Mouse (Mus musculus): Measurements from ENCODE around the gene Cep112.

Gene Cep112

GRCm38 (mm10) chr11:108425592-108425921 is 565 bp downstream of the Cep112 start:
- H3K36me3 ChIP-seq (ENCODE audit: insufficient read depth, low read length) = no peaks in the 10 kb centered on the region
- H3K4me1 ChIP-seq (replicated peaks; ENCODE audit: low read depth, low read length) = peaks cover 43% of the 10 kb centered on the region
- H3K9me3 ChIP-seq (ENCODE audit: low read length) = no peaks in the 10 kb centered on the region
- H3K4me3 ChIP-seq (replicated peaks; ENCODE audit: low read length) = peak overlapping the region; percentile 87
- H3K27me3 ChIP-seq (ENCODE audit: insufficient read depth, low read length) = peaks cover 8% of the 10 kb centered on the region; the same call in 1 of the 2 replicates
- TF ChIP-seq POU5F1 (IDR thresholded peaks at IDR 0.05; ENCODE audit: borderline replicate concordance, low read length) = no peak
- TF ChIP-seq NANOG (IDR thresholded peaks at IDR 0.05; ENCODE audit: borderline replicate concordance, low read length) = no peak
- no peak for TF ChIP-seq CTCF (conservative IDR thresholded peaks at IDR 0.05; ENCODE audit: low read length)

- Histone ChIP-seq H3K4me1 (replicated peaks; ENCODE audit: low read depth, low read length) (peaks cover 38% of the 10 kb centered on the region), H3K36me3 (ENCODE audit: insufficient read depth, low read length) (no peaks in the 10 kb centered on the region), H3K4me3 (replicated peaks; ENCODE audit: low read length) (peak overlapping the region; percentile 87), H3K9me3 (ENCODE audit: low read length) (no peaks in the 10 kb centered on the region), H3K27me3 (ENCODE audit: insufficient read depth, low read length) (peaks cover 8% of the 10 kb centered on the region; the same call in 1 of the 2 replicates)
- TF ChIP-seq POU5F1 (IDR thresholded peaks at IDR 0.05; ENCODE audit: borderline replicate concordance, low read length) (no peak), NANOG (IDR thresholded peaks at IDR 0.05; ENCODE audit: borderline replicate concordance, low read length) (no peak), CTCF (conservative IDR thresholded peaks at IDR 0.05; ENCODE audit: low read length) (no peak)
These were observed 1.1 kb downstream of the Cep112 start for GRCm38 (mm10) chr11:108426086-108426485.

GRCm38 (mm10) chr11:108427191-108427590 is 2.2 kb downstream of the Cep112 start:
- Histone ChIP-seq H3K4me1 (replicated peaks; ENCODE audit: low read depth, low read length) (peaks cover 34% of the 10 kb centered on the region), H3K9me3 (ENCODE audit: low read length) (no peaks in the 10 kb centered on the region), H3K36me3 (ENCODE audit: insufficient read depth, low read length) (no peaks in the 10 kb centered on the region), H3K27me3 (ENCODE audit: insufficient read depth, low read length) (peaks cover 8% of the 10 kb centered on the region; the same call in 1 of the 2 replicates), H3K4me3 (replicated peaks; ENCODE audit: low read length) (no peak overlapping the region)
- TF ChIP-seq POU5F1 (IDR thresholded peaks at IDR 0.05; ENCODE audit: borderline replicate concordance, low read length) = no peak
- TF ChIP-seq CTCF (conservative IDR thresholded peaks at IDR 0.05; ENCODE audit: low read length) = no peak
- no peak for TF ChIP-seq NANOG (IDR thresholded peaks at IDR 0.05; ENCODE audit: borderline replicate concordance, low read length)

GRCm38 (mm10) chr11:108429076-108429475 is 4.1 kb downstream of the Cep112 start:
- no peak overlapping the region for H3K4me3 ChIP-seq (replicated peaks; ENCODE audit: low read length)
- no peaks in the 10 kb centered on the region for H3K9me3 ChIP-seq (ENCODE audit: low read length)
- peaks cover 15% of the 10 kb centered on the region for H3K4me1 ChIP-seq (replicated peaks; ENCODE audit: low read depth, low read length)
- TF ChIP-seq CTCF (conservative IDR thresholded peaks at IDR 0.05; ENCODE audit: low read length) = no peak
- no peak for TF ChIP-seq POU5F1 (IDR thresholded peaks at IDR 0.05; ENCODE audit: borderline replicate concordance, low read length)
- TF ChIP-seq NANOG (IDR thresholded peaks at IDR 0.05; ENCODE audit: borderline replicate concordance, low read length) = no peak
- H3K36me3 ChIP-seq (ENCODE audit: insufficient read depth, low read length) = no peaks in the 10 kb centered on the region
- no peaks in the 10 kb centered on the region for H3K27me3 ChIP-seq (ENCODE audit: insufficient read depth, low read length)

- no peaks in the 10 kb centered on the region for H3K9me3 ChIP-seq (ENCODE audit: low read length)
- H3K36me3 ChIP-seq (ENCODE audit: insufficient read depth, low read length) = peaks cover 4% of the 10 kb centered on the region; the same call in 1 of the 2 replicates
- TF ChIP-seq CTCF (conservative IDR thresholded peaks at IDR 0.05; ENCODE audit: low read length) (no peak), NANOG (IDR thresholded peaks at IDR 0.05; ENCODE audit: borderline replicate concordance, low read length) (no peak), POU5F1 (IDR thresholded peaks at IDR 0.05; ENCODE audit: borderline replicate concordance, low read length) (no peak)
- H3K4me3 ChIP-seq (replicated peaks; ENCODE audit: low read length) = no peak overlapping the region
- H3K27me3 ChIP-seq (ENCODE audit: insufficient read depth, low read length) = no peaks in the 10 kb centered on the region
- no peaks in the 10 kb centered on the region for H3K4me1 ChIP-seq (replicated peaks; ENCODE audit: low read depth, low read length)
These were observed 19.0 kb downstream of the Cep112 start for GRCm38 (mm10) chr11:108443893-108444563.

DNA sequence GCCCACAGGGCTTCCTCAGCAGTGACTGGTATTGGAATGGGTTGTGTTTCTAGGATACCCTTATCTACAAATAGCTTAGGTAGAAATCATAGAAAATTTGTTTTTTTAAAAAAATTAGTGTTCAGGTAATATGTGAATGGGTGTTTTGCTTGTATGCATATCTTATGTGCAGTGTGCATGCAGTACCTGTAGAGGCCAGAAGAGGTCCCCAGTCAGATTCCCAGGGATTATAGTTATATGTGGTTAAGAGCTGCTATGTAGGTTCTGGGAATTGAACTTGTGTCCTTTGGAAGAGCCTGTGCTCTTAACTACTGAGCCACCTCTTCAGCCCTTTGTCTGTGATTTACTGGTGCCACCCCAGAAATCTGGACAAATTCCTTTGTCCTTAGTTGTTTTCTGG is 22.2 kb downstream of the Cep112 start:
- H3K4me1 ChIP-seq (replicated peaks; ENCODE audit: low read depth, low read length) = no peaks in the 10 kb centered on the region
- no peaks in the 10 kb centered on the region for H3K9me3 ChIP-seq (ENCODE audit: low read length)
- TF ChIP-seq NANOG (IDR thresholded peaks at IDR 0.05; ENCODE audit: borderline replicate concordance, low read length) = no peak
- no peak for TF ChIP-seq POU5F1 (IDR thresholded peaks at IDR 0.05; ENCODE audit: borderline replicate concordance, low read length)
- peak; percentile 91 for TF ChIP-seq CTCF (conservative IDR thresholded peaks at IDR 0.05; ENCODE audit: low read length)

DNA sequence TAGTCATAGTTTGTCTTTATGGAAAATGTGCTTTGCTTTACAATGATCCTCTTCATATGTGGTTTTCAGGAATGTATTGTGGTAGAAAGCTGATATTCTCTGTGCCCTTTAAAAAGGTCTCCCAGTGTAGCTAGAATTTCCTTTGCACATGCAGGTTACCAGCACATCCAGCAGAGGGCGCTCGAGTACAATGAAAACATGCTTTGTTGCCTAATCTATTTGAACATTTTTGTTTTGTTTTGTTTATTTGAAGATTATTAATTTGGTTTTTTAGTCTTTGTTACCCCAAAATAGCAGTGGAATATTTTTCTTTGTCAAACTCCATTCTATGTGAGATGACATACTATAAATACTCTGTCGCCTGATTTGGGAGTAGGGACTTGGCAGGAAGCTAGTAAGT is 24.8 kb downstream of the Cep112 start:
- TF ChIP-seq CTCF (conservative IDR thresholded peaks at IDR 0.05; ENCODE audit: low read length) (peak; percentile 84), POU5F1 (IDR thresholded peaks at IDR 0.05; ENCODE audit: borderline replicate concordance, low read length) (no peak)
- no peaks in the 10 kb centered on the region for H3K36me3 ChIP-seq (ENCODE audit: insufficient read depth, low read length)
- H3K27me3 ChIP-seq (ENCODE audit: insufficient read depth, low read length) = no peaks in the 10 kb centered on the region
- no peaks in the 10 kb centered on the region for H3K9me3 ChIP-seq (ENCODE audit: low read length)
- no peak overlapping the region for H3K4me3 ChIP-seq (replicated peaks; ENCODE audit: low read length)
- no peaks in the 10 kb centered on the region for H3K4me1 ChIP-seq (replicated peaks; ENCODE audit: low read depth, low read length)

More for the DNA sequence above, 22.2 kb downstream of the Cep112 start:
- Histone ChIP-seq H3K4me3 (replicated peaks; ENCODE audit: low read length) (no peak overlapping the region), H3K36me3 (ENCODE audit: insufficient read depth, low read length) (no peaks in the 10 kb centered on the region), H3K27me3 (ENCODE audit: insufficient read depth, low read length) (no peaks in the 10 kb centered on the region)

DNA sequence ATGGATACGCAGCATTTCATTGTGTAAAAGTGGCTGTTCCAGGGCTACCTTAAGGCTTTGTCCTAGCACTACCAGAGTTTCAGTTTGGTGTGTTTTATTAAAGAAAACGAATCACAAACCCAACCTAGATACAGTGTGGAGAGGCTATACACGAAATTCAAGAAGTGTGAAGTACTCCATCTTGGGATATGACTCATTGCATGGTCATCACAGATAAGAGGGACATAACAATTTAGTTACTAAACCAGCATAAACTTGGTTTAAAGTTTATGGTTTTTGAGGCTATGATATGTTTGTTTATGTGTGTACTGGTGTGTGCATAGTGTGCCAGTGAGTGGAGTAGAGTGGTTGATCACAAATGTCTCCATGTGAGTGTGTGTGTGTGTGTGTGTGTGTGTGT is 34.6 kb downstream of the Cep112 start:
- no peak overlapping the region for H3K4me3 ChIP-seq (replicated peaks; ENCODE audit: low read length)
- peaks cover 7% of the 10 kb centered on the region for H3K36me3 ChIP-seq (ENCODE audit: insufficient read depth, low read length)
- peaks cover 10% of the 10 kb centered on the region; the same call in 1 of the 2 replicates for H3K9me3 ChIP-seq (ENCODE audit: low read length)
- H3K27me3 ChIP-seq (ENCODE audit: insufficient read depth, low read length) = no peaks in the 10 kb centered on the region
- TF ChIP-seq POU5F1 (IDR thresholded peaks at IDR 0.05; ENCODE audit: borderline replicate concordance, low read length) (no peak), NANOG (IDR thresholded peaks at IDR 0.05; ENCODE audit: borderline replicate concordance, low read length) (no peak), CTCF (conservative IDR thresholded peaks at IDR 0.05; ENCODE audit: low read length) (no peak)
- no peaks in the 10 kb centered on the region for H3K4me1 ChIP-seq (replicated peaks; ENCODE audit: low read depth, low read length)

DNA sequence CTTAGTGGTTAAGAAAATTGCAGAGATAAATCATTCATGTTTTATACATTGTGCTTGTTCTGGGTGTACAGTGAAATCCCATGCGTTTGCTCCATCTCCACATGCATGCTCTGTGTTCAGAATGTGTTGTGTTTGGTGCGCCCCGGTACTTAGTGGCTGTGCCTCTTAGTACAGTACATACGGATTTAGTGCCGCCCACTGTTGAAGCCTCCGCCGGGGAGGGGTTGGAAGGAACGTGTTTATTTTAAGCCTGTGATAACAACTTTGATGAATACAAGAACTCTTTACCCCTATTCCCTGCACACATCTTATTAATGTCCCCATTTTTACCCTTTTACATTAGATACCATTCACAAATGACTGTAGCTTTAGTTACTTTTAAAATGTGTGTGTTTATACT is 39.1 kb downstream of the Cep112 start:
- Histone ChIP-seq H3K27me3 (ENCODE audit: insufficient read depth, low read length) (no peaks in the 10 kb centered on the region), H3K4me1 (replicated peaks; ENCODE audit: low read depth, low read length) (no peaks in the 10 kb centered on the region), H3K36me3 (ENCODE audit: insufficient read depth, low read length) (peaks cover 13% of the 10 kb centered on the region), H3K9me3 (ENCODE audit: low read length) (peaks cover 51% of the 10 kb centered on the region), H3K4me3 (replicated peaks; ENCODE audit: low read length) (no peak overlapping the region)
- no peak for TF ChIP-seq CTCF (conservative IDR thresholded peaks at IDR 0.05; ENCODE audit: low read length)
- no peak for TF ChIP-seq POU5F1 (IDR thresholded peaks at IDR 0.05; ENCODE audit: borderline replicate concordance, low read length)
- TF ChIP-seq NANOG (IDR thresholded peaks at IDR 0.05; ENCODE audit: borderline replicate concordance, low read length) = no peak

Measured in E14TG2a.4 (cell line).